Mouse (Mus musculus) embryo, embryonic 11.5 days (tissue): Measurements from ENCODE around the gene Sae1.

ENCODE experiments used
- DNase-seq: peaks from one replicate; pipeline ENCODE4 v3.0.0-alpha.2; 2012; ENCODE audit warnings: low read depth, low spot score

Sae1 gene

GRCm38 (mm10) chr7:16387160-16388041, at the start of gene Sae1:
Gene Sae1 (minus strand): TSS chr7:16387806.
- DNase-seq, result peak; percentile 97

- DNase-seq, result no peak
Observed at GRCm38 (mm10) chr7:16435088-16435487, 47.5 kb upstream of the Sae1 start.

- no peak for DNase-seq
Observed at GRCm38 (mm10) chr7:16433352-16433971, 45.9 kb upstream of the Sae1 start.

- no peak for DNase-seq
Observed at GRCm38 (mm10) chr7:16426129-16426729, 38.6 kb upstream of the Sae1 start.

- no peak for DNase-seq
Observed at GRCm38 (mm10) chr7:16425721-16426120, 38.1 kb upstream of the Sae1 start.

GRCm38 (mm10) chr7:16423731-16424130, 36.1 kb upstream of the Sae1 start:
- no peak for DNase-seq

- DNase-seq, result no peak
Observed at GRCm38 (mm10) chr7:16422222-16422856, 34.7 kb upstream of the Sae1 start.

DNA sequence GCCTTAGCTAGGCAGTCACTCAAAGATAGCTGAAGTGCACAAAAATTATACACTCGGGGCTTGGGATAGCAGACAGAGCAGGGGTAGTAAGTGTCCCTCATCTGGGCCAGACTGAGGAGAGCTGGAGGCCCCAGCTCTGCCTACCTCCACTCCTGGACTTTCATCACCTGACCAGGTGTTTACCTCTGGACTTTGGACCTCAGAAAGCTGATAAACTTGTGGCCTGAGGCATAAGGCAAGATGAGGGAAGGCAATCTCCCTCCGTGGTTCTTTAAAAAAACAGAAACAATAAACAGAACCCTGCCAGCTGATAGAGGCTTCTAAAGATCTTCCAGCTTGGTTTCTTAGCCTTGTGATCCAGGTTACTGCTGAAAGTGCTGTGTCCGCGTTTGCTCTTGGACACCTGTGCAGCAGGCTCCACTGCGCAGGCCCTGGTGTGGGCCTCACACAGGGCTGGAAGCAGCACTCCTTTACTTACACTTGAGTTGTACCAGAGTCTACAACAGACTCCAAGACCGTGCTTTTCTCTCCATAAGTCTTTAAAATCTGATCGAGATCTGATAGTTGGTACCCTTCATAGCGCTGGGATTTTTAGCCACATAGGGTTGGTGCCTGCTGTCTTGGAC, 33.0 kb upstream of the Sae1 start:
- no peak for DNase-seq

GRCm38 (mm10) chr7:16418713-16419112, 31.1 kb upstream of the Sae1 start:
- no peak for DNase-seq

DNA sequence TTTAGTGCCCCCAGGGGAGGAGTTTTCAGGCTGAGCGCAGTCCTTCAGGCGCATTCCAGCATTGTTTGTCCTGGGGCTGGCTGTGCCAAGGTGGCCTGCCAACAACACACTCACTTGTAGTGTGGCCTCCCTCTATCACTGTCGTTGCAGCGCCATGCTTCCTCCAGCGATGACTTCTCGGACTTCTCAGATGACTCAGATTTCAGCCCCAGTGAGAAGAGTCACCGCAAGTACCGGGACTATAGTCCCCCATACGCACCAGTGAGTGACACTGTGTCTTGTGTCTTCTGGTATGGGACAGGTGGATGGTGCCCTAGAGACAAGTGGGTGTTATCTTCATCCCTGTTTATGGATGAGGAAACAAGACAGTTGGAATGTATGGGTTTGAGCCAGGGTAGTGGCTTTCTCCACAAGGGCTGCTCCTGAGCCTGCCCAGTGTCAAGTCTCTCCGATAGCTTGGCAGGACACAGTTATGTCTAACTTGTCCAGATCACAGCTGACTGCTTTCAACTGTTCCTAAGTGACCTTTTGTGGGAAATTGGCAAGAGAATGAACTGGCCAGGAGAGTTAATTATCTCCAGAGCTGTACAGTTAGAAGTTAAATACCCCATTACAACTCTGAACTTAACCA, 29.6 kb upstream of the Sae1 start:
- no peak for DNase-seq

DNA sequence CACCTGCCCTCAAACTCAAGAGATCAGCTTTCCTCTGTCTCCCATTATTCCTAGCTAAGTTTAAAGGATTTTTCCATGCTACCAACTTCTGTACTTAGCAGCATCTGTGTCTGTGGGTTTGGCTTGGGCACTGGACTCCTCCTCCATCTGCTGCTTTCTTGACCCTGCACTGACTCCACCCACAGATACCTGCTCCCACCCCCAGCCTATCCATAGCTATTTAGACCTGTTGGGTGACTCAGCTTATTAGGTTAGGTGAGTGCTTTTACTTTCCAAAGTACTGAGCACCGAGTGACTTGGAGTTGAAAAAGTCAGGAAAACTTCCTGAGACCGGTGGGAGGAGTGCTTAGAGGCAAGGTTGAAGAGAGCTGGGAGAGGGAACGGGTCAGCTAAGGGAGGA, 27.8 kb upstream of the Sae1 start:
- DNase-seq, result no peak

GRCm38 (mm10) chr7:16412930-16413329, 25.3 kb upstream of the Sae1 start:
- DNase-seq, result no peak

DNA sequence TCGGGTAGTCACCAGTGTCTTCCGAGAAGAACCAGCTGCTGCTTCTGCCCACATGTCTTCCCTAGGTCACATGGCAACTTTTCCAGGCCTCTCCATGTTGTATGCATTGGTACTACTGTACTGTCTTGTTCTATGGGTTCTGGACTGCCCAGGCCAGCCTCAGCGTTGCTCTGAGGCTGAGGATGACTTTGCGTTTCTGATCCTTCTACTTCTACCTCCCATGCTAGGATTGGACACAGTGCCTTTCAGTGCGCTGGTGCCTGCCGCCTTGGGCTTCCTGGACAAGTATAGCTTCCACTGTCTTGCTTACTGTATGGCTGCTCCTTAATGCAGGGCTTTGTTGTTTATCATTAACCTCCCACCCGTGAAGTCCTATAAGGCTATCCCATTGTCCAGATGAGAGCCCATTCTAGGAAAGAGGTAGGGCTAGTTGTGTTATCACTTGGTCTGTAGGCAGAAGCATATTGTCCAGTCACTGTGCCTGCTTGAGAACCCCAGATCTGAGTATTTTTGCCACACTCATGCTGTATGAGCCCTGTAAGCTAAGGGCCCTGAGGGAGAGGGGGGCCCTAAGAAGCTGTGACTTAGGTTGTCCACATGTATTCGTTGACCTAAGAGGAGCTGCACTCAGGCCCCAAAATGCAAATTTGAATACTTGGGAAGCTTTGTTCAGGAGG, 24.8 kb upstream of the Sae1 start:
- DNase-seq, result no peak

DNA sequence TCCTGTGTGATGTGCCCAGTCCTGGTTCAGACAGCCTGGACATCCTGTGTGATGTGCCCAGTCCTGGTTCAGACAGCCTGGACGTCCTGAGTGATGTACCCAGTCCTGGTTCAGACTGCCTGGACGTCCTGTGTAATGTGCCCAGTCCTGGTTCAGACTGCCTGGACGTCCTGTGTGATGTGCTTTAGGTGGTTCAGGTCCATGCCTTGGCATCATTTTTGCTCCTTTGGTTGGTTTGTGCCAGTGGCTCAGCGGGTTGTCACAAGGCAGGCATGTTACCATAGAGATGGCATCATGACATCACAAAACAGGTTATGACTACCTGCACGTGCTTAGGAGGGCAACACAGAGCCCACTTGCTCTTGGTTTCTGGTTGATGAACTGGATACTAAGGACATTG, 23.5 kb upstream of the Sae1 start:
- DNase-seq, result no peak

GRCm38 (mm10) chr7:16406978-16407377, 19.4 kb upstream of the Sae1 start:
- no peak for DNase-seq

GRCm38 (mm10) chr7:16405516-16406351, 18.1 kb upstream of the Sae1 start:
- no peak for DNase-seq

GRCm38 (mm10) chr7:16405073-16405455, 17.5 kb upstream of the Sae1 start:
- no peak for DNase-seq

DNA sequence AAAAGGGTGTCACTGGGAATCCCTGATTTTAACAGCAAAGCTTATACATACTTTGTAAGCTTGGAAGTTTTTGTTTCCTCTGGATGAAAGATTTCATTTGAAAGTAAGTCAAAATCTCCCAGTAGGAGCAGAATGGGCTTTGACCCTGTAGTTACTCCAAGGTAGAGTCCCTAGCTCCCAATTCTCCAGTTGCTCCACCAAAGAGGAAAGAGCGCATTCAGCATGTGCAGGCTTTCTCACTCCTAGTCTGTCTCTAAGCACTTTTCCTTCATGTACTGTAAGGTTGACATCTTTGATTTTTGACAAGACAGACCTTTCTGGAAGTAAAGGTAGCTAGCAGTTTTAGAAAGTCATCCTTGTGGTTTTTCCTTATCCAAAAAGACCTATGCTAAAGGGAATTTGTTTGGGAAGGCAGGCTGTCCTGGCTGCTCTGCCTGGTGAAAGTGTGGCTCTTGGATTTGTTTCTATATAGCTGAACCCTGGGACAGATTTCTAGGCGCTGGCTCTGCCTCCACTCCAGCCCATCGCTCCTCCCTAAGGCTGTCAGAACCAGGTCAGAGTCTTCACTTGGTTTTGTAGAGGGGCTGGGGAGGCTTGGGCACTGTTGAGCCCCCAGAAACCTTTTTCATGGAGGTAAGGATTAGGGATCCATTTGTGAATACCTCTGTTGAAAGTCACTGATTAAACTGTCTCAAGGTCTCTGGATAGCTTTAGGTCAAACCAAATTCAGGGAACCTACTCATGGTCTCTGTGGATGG, 16.9 kb upstream of the Sae1 start:
- no peak for DNase-seq
